ENCODE assay signal across 8 mouse cellular contexts in genomic region chr3:109171070-109171778, GRCm38 (mm10). TPM values are rescaled to one million over a fixed set of nuclear protein-coding genes. Genes with fewer than 3 reads are reported as not detected.
DNase-seq lines count a peak whose midpoint lies in the region; ATAC-seq and TF ChIP-seq lines count a peak whose summit lies in the region.

No protein-coding gene starts in this region.

- no peaks in the 10 kb centered on the region for H3K79me2 ChIP-seq in CH12.LX (replicated peaks; ENCODE audit: control insufficient read depth, extremely low read depth, insufficient read depth, poor library complexity, severe bottlenecking)

- peak overlapping the region; percentile 84; the same call in 1 of the 2 replicates for H3K4me2 ChIP-seq in CH12.LX (ENCODE audit: insufficient read depth, low read depth, poor library complexity, severe bottlenecking)
- no peak overlapping the region for H3K4me2 ChIP-seq in embryonic facial prominence, embryonic 14.5 days (ENCODE audit: low read depth, low read length)
- no peak overlapping the region for H3K4me2 ChIP-seq in liver, embryonic 14.5 days (ENCODE audit: low read depth)
- H3K4me2 ChIP-seq in neural tube, embryonic 12.5 days (replicated peaks): no peak overlapping the region

- TF ChIP-seq CTCF in CH12.LX (conservative IDR thresholded peaks at IDR 0.05 in 1 of 2, IDR thresholded peaks at IDR 0.05 in 1 of 2; ENCODE audit: low read depth in 2 of 2, low read length in 2 of 2): peak; percentile 56 to 82; a peak in 3 of 4 replicates
- TF ChIP-seq CTCF in liver, embryonic 14.5 days (IDR thresholded peaks at IDR 0.05; ENCODE audit: low read depth): peak; percentile 81

- H3K9me3 ChIP-seq in CH12.LX (replicated peaks; ENCODE audit: low read length): no peaks in the 10 kb centered on the region
- H3K9me3 ChIP-seq in embryonic facial prominence, embryonic 14.5 days (ENCODE audit: control insufficient read depth, low read length): no peaks in the 10 kb centered on the region
- H3K9me3 ChIP-seq in liver, embryonic 14.5 days (ENCODE audit: control insufficient read depth, low read length): no peaks in the 10 kb centered on the region
- H3K9me3 ChIP-seq in neural tube, embryonic 12.5 days: no peaks in the 10 kb centered on the region

- TF ChIP-seq EP300 in CH12.LX (IDR thresholded peaks at IDR 0.05; ENCODE audit: low read length): no peak
- no peak for TF ChIP-seq EP300 in liver, embryonic 14.5 days (IDR thresholded peaks at IDR 0.05; ENCODE audit: low read depth)

- intact Hi-C loops in heart, postnatal 10 days (cut with DNase I): loop anchor here (1.0 to 5.0 kb wide), 2 partner anchors 171 to 320 kb away; partner anchors contain the start of gene Vav3

- TF ChIP-seq RAD21 in CH12.LX (IDR thresholded peaks at IDR 0.05; ENCODE audit: low read depth, low read length): peak; percentile 79

- H3K27me3 ChIP-seq in CH12.LX (replicated peaks): no peaks in the 10 kb centered on the region
- no peaks in the 10 kb centered on the region for H3K27me3 ChIP-seq in embryonic facial prominence, embryonic 14.5 days (replicated peaks; ENCODE audit: control insufficient read depth, insufficient read depth, low read length)
- no peaks in the 10 kb centered on the region for H3K27me3 ChIP-seq in liver, embryonic 14.5 days (ENCODE audit: control insufficient read depth, insufficient read depth, low read length)
- no peaks in the 10 kb centered on the region for H3K27me3 ChIP-seq in neural tube, embryonic 12.5 days (replicated peaks)

- no peaks in the 10 kb centered on the region for H3K36me3 ChIP-seq in CH12.LX (replicated peaks in 1 of 2; ENCODE audit: control insufficient read depth in 1 of 2, insufficient read depth in 1 of 2, low read length in 1 of 2)
- peaks cover 14% of the 10 kb centered on the region for H3K36me3 ChIP-seq in embryonic facial prominence, embryonic 14.5 days (ENCODE audit: control insufficient read depth, insufficient read depth, low read length)
- H3K36me3 ChIP-seq in liver, embryonic 14.5 days (replicated peaks; ENCODE audit: control insufficient read depth, insufficient read depth, low read depth): no peaks in the 10 kb centered on the region
- H3K36me3 ChIP-seq in neural tube, embryonic 12.5 days: peaks cover 3% of the 10 kb centered on the region; the same call in 1 of the 2 replicates

- no peak overlapping the region for H3K9ac ChIP-seq in CH12.LX (ENCODE audit: insufficient read depth, low read depth)
- no peak overlapping the region for H3K9ac ChIP-seq in embryonic facial prominence, embryonic 14.5 days (ENCODE audit: low read depth, low read length)
- no peak overlapping the region for H3K9ac ChIP-seq in liver, embryonic 14.5 days (replicated peaks)
- H3K9ac ChIP-seq in neural tube, embryonic 12.5 days: no peak overlapping the region

- in situ Hi-C loops in CH12.LX (cut with MboI; ENCODE audit: low pct_ligation_motif_present, low pct_unique_long_range_greater_than_20kb, low sequenced_read_pairs): loop anchor here (10.0 kb wide), 1 partner anchor 324 kb away; no protein-coding TSS in a partner anchor

- peaks cover 0 to 10% of the 10 kb centered on the region in 2 experiments; a peak in 2 of 4 replicates for H3K4me1 ChIP-seq in CH12.LX (ENCODE audit: control insufficient read depth in 1 of 2, insufficient read depth in 2 of 2)
- no peaks in the 10 kb centered on the region for H3K4me1 ChIP-seq in embryonic facial prominence, embryonic 14.5 days (ENCODE audit: control insufficient read depth, insufficient read depth, low read length)
- no peaks in the 10 kb centered on the region for H3K4me1 ChIP-seq in liver, embryonic 14.5 days (replicated peaks; ENCODE audit: control insufficient read depth in 2 of 2, insufficient read depth in 2 of 2, low read length in 1 of 2)
- no peaks in the 10 kb centered on the region for H3K4me1 ChIP-seq in neural tube, embryonic 12.5 days

- ATAC-seq in embryonic facial prominence, embryonic 14.5 days (ENCODE audit: low read depth): peak; percentile 84
- no peak for ATAC-seq in liver, embryonic 14.5 days (ENCODE audit: insufficient read depth)
- peak; percentile 61 for ATAC-seq in neural tube, embryonic 12.5 days (ENCODE audit: low FRiP score, low read depth)

- 26% methylated on average over 15 of the region's 15 CpGs for WGBS in embryonic facial prominence, embryonic 14.5 days
- WGBS in liver, embryonic 14.5 days (ENCODE audit: insufficient replicate concordance): 22% methylated on average over 15 of the region's 15 CpGs
- 30% methylated on average over 15 of the region's 15 CpGs for WGBS in neural tube, embryonic 12.5 days

- no peak overlapping the region for H3K4me3 ChIP-seq in CH12.LX (replicated peaks in 1 of 3; ENCODE audit: low read depth in 2 of 3, low read length in 2 of 3, poor library complexity in 1 of 3)
- H3K4me3 ChIP-seq in embryonic facial prominence, embryonic 14.5 days (ENCODE audit: low read depth, low read length): no peak overlapping the region
- H3K4me3 ChIP-seq in liver, embryonic 14.5 days (ENCODE audit: insufficient read depth in 1 of 2, low read depth in 2 of 2, low read length in 2 of 2): no peak overlapping the region
- no peak overlapping the region for H3K4me3 ChIP-seq in neural tube, embryonic 12.5 days

- TF ChIP-seq POLR2A in CH12.LX (IDR thresholded peaks at IDR 0.05; ENCODE audit: low read depth, low read length): no peak

- H3K27ac ChIP-seq in CH12.LX (ENCODE audit: insufficient read depth, low read depth): no peak overlapping the region
- no peak overlapping the region for H3K27ac ChIP-seq in embryonic facial prominence, embryonic 14.5 days (replicated peaks; ENCODE audit: low read depth, low read length)
- no peak overlapping the region for H3K27ac ChIP-seq in liver, embryonic 14.5 days
- no peak overlapping the region for H3K27ac ChIP-seq in neural tube, embryonic 12.5 days

- peak; percentile 50 for DNase-seq in CH12.LX (ENCODE audit: extremely low read depth)
- DNase-seq in adrenal gland, postnatal 4 days (ENCODE audit: low spot score in 2 of 2): peak; percentile 11 to 41
- peak; percentile 86 for DNase-seq in embryonic facial prominence, embryonic 14.5 days (ENCODE audit: low spot score)
- peak; percentile 76 to 84 for DNase-seq in heart, postnatal 10 days
- DNase-seq in kidney, postnatal 25 days: peak; percentile 74 to 79
- DNase-seq in liver, embryonic 14.5 days (ENCODE audit: low read depth in 3 of 3, low spot score in 3 of 3): peak in 1 of 3 experiments; percentile 6
- peak; percentile 49 for DNase-seq in telencephalon, adult 2 months (ENCODE audit: low read depth, low spot score)

- dilution Hi-C loops in CH12.LX (cut with MboI; ENCODE audit: extremely low pct_ligation_motif_present, extremely low pct_unique_long_range_greater_than_20kb, low sequenced_read_pairs): no loop called here

TF ChIP-seq in CH12.LX, 34 proteins besides CTCF, POLR2A, EP300 and RAD21:
- TF ChIP-seq USF2 (conservative IDR thresholded peaks at IDR 0.05; ENCODE audit: low read depth, low read length): no peak
- peak; percentile 10; the same call in 1 of the 2 replicates for TF ChIP-seq ZC3H11A (IDR thresholded peaks at IDR 0.05; ENCODE audit: low read depth, low read length)
- TF ChIP-seq MXI1 (IDR thresholded peaks at IDR 0.05; ENCODE audit: low read depth, low read length): no peak
- peak; percentile 80 for TF ChIP-seq SMC3 (IDR thresholded peaks at IDR 0.05; ENCODE audit: low read depth, low read length)

RNA-seq across cellular contexts. Expression of gene Slc25a24, which starts 48.3 kb away (rescaled TPM):
- total RNA-seq in CH12.LX (2012; rRNA removed) (not detected in 2 replicates), CH12.LX (2014; rRNA removed) (0.08 TPM in 1 of 2 replicates, not detected in the other)
- not detected in 2 replicates for polyA plus RNA-seq in CH12.LX (2012; ENCODE audit: insufficient read length, low read depth)
- 10 to 100 TPM; 34.7 to 35.6 TPM for total RNA-seq in adrenal gland, postnatal 4 days (2021)
- 47.1 and 54.1 TPM in 2 replicates for polyA plus RNA-seq in embryonic facial prominence, embryonic 14.5 days (2014; fragmentation: Nextera tagmentation; extraction: Ambion mirVana)
- 10 to 100 TPM; 14.3 to 16.0 TPM for total RNA-seq in heart, postnatal 10 days (2021)
- 1.6 and 2.2 TPM in 2 replicates for polyA plus RNA-seq in liver, embryonic 14.5 days (2012; rRNA removed)
- polyA plus RNA-seq in liver, embryonic 14.5 days (2014; fragmentation: Nextera tagmentation; extraction: Ambion mirVana): 3.7 and 3.9 TPM in 2 replicates
- 21.0 and 24.2 TPM in 2 replicates for polyA plus RNA-seq in neural tube, embryonic 12.5 days (2016; fragmentation: Nextera tagmentation; extraction: Ambion mirVana)
